Mouse (Mus musculus) lung, postnatal 0 days (tissue): ENCODE data around the gene Clcn7. TPM values are rescaled to one million over a fixed set of nuclear protein-coding genes. Genes with fewer than 3 reads are reported as not detected.

Experiments
- ATAC-seq: fragments of 200-750 bp; cut with Nextera tagmentation; 2 replicates; pipeline ENCODE4 v1.8.0; 2017; ENCODE audit warnings: moderate library complexity
- DNase-seq: peaks from one replicate; pipeline ENCODE4 v3.0.0-alpha.2; 2016; ENCODE audit warnings: low spot score
- H3K27ac ChIP-seq: fragments of 300-500 bp; sonication (generic); 2 replicates; pipeline ENCODE4 v1.5.1; 2014; ENCODE audit warnings: antibody characterized with exemption, mild to moderate bottlenecking, low read length, mixed read lengths
- H3K27me3 ChIP-seq: fragments of 300-500 bp; sonication (generic); replicated peaks from 2 replicates; pipeline ENCODE4 v1.6.1; 2014; ENCODE audit warnings: low read length, mixed read lengths; ENCODE audit not compliant: insufficient read depth
- H3K36me3 ChIP-seq: fragments of 300-500 bp; sonication (generic); 2 replicates; pipeline ENCODE4 v1.6.1; 2014; ENCODE audit warnings: low read length, mixed read lengths; ENCODE audit not compliant: insufficient read depth
- H3K4me1 ChIP-seq: fragments of 300-500 bp; sonication (generic); 2 replicates; pipeline ENCODE4 v1.6.1; 2014; ENCODE audit warnings: antibody characterized with exemption, low read depth, low read length, mixed read lengths; ENCODE audit not compliant: insufficient read depth
- H3K4me2 ChIP-seq: fragments of 300-500 bp; sonication (generic); replicated peaks from 2 replicates; pipeline ENCODE4 v1.6.1; 2014; ENCODE audit warnings: low read depth, mild to moderate bottlenecking, low read length, moderate library complexity, mixed read lengths
- H3K4me3 ChIP-seq: fragments of 300-500 bp; sonication (generic); 2 replicates; pipeline ENCODE4 v1.5.1; 2014; ENCODE audit warnings: low read depth, low read length
- H3K9ac ChIP-seq: fragments of 300-500 bp; sonication (generic); replicated peaks from 2 replicates; pipeline ENCODE4 v1.6.1; 2014; ENCODE audit warnings: low read depth, mild to moderate bottlenecking
- H3K9me3 ChIP-seq: fragments of 300-500 bp; sonication (generic); 2 replicates; pipeline ENCODE4 v1.6.1; 2016; ENCODE audit warnings: low read length, mixed read lengths
- CTCF ChIP-seq: IDR thresholded peaks from 2 replicates; pipeline ENCODE4 v1.5.1; 2016; ENCODE audit warnings: antibody characterized with exemption, mild to moderate bottlenecking
- EP300 ChIP-seq: IDR thresholded peaks from 2 replicates; pipeline ENCODE4 v1.6.1; 2016; ENCODE audit warnings: antibody characterized with exemption, mild to moderate bottlenecking, control low read depth
- WGBS: fragments of 180-500 bp; shearing (Covaris S2); extraction: QIAGEN DNeasy Blood & Tissue Kit; methylation state at CpG from one replicate; pipeline ENCODE4 v1.1.7; 2014; 5-methylcytosine and 5-hydroxymethylcytosine counted together
- polyA plus RNA-seq: library from polyadenylated mRNA; unstranded; fragments of >200 nt; fragmentation: Nextera tagmentation; extraction: Ambion mirVana; gene quantifications from 2 replicates; pipeline ENCODE4 v1.2.1, GENCODE M21; 2015

Gene Clcn7
- 18.0 and 19.2 TPM in 2 replicates for polyA plus RNA-seq

DNA sequence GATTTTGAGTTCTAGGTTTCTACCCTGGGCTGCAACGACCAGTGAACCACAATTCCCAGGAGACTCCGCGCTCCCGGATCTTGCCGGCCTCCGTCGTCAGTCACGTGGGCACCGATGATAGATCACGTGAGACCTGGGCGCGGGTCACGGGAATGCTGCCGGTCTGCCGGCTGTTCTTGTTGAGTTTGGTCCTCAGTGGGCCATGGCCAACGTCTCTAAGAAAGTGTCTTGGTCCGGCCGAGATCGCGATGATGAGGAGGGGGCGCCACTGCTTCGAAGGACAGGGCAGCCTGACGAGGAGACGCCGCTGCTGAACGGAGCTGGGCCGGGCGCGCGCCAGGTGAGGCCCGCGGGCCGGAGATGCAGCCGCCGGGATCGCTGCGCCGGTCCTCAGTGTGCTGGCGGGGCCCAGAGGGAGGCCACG, at the start of gene Clcn7:
Gene Clcn7 (plus strand): TSS at position 117 of the 424 bp plus-strand sequence.
- H3K4me1 ChIP-seq: peaks cover 5% of the 10 kb centered on the region
- H3K9me3 ChIP-seq: no peaks in the 10 kb centered on the region
- under 1% methylated on average over 39 of the region's 40 CpGs for WGBS
- ATAC-seq (peak; percentile 95), DNase-seq (peak; percentile 96)
- no peaks in the 10 kb centered on the region for H3K27me3 ChIP-seq
- no peak for TF ChIP-seq EP300
- H3K27ac ChIP-seq: peak within 1 kb of the TSS; percentile 62
- H3K9ac ChIP-seq: peak within 1 kb of the TSS; percentile 82
- no peaks in the 10 kb centered on the region for H3K36me3 ChIP-seq
- peak within 1 kb of the TSS; percentile 71 for H3K4me2 ChIP-seq
- peak within 1 kb of the TSS; percentile 98 for H3K4me3 ChIP-seq

DNA sequence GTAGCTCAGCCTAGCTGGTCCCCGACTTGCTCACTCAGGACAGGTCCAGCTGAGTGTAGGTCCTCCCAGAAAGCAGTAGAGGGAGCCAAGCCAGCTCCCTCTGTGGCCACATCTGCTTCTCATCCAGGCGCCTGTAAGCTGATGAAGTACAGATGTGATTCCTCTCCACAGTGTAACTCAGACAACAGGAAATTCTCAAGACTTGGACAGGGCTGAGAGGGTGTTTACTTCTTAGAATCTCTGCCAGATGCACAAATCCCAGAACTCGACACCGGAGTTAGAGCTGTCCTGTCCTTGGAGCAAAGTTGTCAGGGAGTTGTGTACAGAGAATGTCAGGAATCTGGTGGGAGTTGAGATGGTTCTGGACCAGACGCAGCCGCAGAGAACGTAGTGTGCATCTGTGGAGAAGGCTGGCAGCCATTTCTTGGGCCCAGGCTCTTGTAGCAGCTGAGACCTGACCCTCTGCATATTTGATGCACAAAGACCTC, 49.7 kb upstream of the Clcn7 start, which contains the start of gene Tmem204:
Gene Tmem204 (minus strand): TSS at position 148 of the 488 bp plus-strand sequence.
- ATAC-seq (peak; percentile 75), DNase-seq (peak; percentile 96)
- Histone ChIP-seq H3K36me3 (no peaks in the 10 kb centered on the region), H3K4me3 (no peak within 1 kb of the TSS), H3K4me2 (peak within 1 kb of the TSS; percentile 32), H3K9ac (0 out of 2 replicates have a peak within 1 kb of the TSS, but pooled peaks have one; percentile 8), H3K9me3 (no peaks in the 10 kb centered on the region), H3K4me1 (peaks cover 3% of the 10 kb centered on the region), H3K27ac (peak within 1 kb of the TSS; percentile 94), H3K27me3 (no peaks in the 10 kb centered on the region)
- TF ChIP-seq CTCF: peak; percentile 77
- peak; percentile 87 for TF ChIP-seq EP300
- 16% methylated on average over 7 of the region's 7 CpGs for WGBS

DNA sequence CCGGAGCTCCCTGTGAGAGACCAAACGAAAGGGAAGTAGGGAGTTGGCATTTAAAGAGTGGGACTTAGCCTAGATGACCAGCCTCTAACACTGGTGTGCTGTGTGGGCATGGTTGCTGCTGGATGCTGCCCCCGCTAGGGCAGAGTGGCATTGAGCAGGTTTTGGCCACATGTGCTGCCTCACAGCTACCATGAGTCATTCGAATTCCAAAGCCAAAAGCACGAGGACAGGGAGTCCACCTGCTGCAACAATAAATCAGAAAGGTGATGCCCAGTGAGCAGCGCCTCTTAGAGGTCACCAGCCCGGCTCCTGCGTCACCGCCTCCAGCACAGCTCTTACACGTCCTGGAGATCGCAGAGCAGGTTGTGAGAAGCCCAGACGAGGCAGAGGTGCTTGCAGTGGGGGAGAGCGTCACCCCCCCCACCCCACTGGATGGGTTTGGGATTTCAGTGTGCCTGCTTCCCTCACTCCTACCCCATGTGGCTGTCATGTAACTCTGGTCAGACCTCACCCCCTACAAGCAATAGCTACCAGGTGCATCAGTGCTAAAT, 48.3 kb upstream of the Clcn7 start:
- H3K9ac ChIP-seq: no peak overlapping the region
- H3K4me1 ChIP-seq: peaks cover 3% of the 10 kb centered on the region
- H3K4me3 ChIP-seq: no peak overlapping the region
- H3K27me3 ChIP-seq: no peaks in the 10 kb centered on the region
- peak overlapping the region; percentile 94; the same call in 1 of the 2 replicates for H3K27ac ChIP-seq
- no peaks in the 10 kb centered on the region for H3K9me3 ChIP-seq
- TF ChIP-seq EP300 (no peak), CTCF (0 out of 2 replicates have a peak, but pooled peaks have one; percentile 5)
- no peak overlapping the region for H3K4me2 ChIP-seq
- no peaks in the 10 kb centered on the region for H3K36me3 ChIP-seq
- DNase-seq (no peak), ATAC-seq (no peak)
- WGBS: 80% methylated on average over 13 of the region's 13 CpGs

DNA sequence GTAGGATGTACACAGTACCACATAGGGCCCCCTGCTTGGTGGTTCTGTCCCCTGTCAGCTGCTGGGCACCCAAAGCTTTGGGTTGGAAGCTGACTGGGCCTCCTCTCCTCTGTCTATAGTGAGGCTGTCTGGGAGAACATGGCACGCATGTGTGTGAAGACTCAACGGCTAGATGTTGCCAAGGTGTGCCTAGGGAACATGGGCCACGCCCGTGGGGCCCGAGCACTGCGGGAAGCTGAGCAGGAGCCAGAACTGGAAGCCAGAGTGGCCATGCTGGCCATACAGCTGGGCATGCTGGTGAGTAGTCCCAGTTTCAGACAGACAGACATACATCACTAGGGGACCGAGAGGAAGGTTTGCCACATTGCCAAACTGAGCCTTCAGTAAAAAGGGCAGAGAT, 46.5 kb upstream of the Clcn7 start:
- Histone ChIP-seq H3K9me3 (no peaks in the 10 kb centered on the region), H3K4me2 (no peak overlapping the region), H3K9ac (no peak overlapping the region), H3K27me3 (no peaks in the 10 kb centered on the region), H3K4me1 (peaks cover 3% of the 10 kb centered on the region), H3K36me3 (no peaks in the 10 kb centered on the region), H3K4me3 (no peak overlapping the region), H3K27ac (no peak overlapping the region)
- DNase-seq: no peak
- no peak for TF ChIP-seq CTCF
- no peak for TF ChIP-seq EP300
- 79% methylated on average over 7 of the region's 7 CpGs for WGBS
- no peak for ATAC-seq

DNA sequence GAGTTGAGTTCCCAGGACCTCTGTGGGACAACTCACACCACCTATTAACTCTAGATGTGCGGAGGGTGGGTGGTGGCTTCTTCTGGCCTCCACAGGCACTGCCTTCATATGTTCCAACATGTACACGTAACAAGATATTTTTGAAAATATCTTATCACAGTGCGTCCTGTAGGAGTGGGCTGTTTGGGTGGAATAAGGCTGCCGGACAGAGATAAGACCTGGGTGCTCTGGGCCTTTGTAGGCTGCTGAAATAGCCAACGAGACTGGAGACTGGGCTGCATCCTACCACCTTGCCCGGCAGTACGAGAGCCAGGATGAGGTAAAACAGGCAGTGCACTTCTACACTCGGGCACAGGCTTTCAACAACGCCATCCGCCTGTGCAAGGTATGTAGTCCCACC, 44.0 kb upstream of the Clcn7 start:
- no peak for DNase-seq
- no peak overlapping the region for H3K4me3 ChIP-seq
- H3K27me3 ChIP-seq: no peaks in the 10 kb centered on the region
- no peak for ATAC-seq
- no peaks in the 10 kb centered on the region; the same call in 1 of the 2 replicates for H3K4me1 ChIP-seq
- no peak overlapping the region for H3K9ac ChIP-seq
- 88% methylated on average over 10 of the region's 10 CpGs for WGBS
- no peak overlapping the region for H3K27ac ChIP-seq
- no peaks in the 10 kb centered on the region for H3K9me3 ChIP-seq
- H3K36me3 ChIP-seq: no peaks in the 10 kb centered on the region
- TF ChIP-seq EP300: no peak
- no peak for TF ChIP-seq CTCF
- no peak overlapping the region for H3K4me2 ChIP-seq

DNA sequence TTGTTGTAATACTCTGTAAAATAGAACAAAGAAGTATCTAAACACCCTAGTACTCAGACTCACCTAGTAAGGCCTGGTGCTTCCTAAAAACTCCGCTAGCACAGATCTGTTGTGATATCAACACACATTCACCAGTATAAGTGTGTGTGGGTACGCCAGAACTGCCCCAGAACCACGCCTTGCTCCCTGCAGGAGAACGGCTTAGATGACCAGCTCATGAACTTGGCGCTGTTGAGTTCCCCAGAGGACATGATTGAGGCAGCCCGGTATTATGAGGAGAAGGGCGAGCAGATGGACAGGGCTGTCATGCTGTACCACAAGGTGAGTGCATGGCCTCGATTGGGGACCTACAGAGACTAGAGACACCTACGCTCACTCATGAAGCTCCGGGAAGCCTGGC, 42.7 kb upstream of the Clcn7 start:
- H3K9ac ChIP-seq: no peak overlapping the region
- H3K4me2 ChIP-seq: no peak overlapping the region
- H3K36me3 ChIP-seq: no peaks in the 10 kb centered on the region
- no peak overlapping the region for H3K4me3 ChIP-seq
- DNase-seq (no peak), ATAC-seq (no peak)
- H3K27me3 ChIP-seq: no peaks in the 10 kb centered on the region
- no peak overlapping the region for H3K27ac ChIP-seq
- no peak for TF ChIP-seq EP300
- TF ChIP-seq CTCF: no peak
- WGBS: 91% methylated on average over 10 of the region's 10 CpGs
- no peaks in the 10 kb centered on the region for H3K9me3 ChIP-seq
- H3K4me1 ChIP-seq: no peaks in the 10 kb centered on the region
